Mouse (Mus musculus) brain, adult 2 months (tissue): ENCODE measurements around the gene Cyp2j12.
"Not testable (repeated sequence)": the region's sequence is repeated elsewhere in the genome, so short reads cannot be mapped to it uniquely, and the experiment has no call there.

Experiments used
- DNase-seq: peaks from one replicate; pipeline ENCODE4 v3.0.0; 2011; ENCODE audit warnings: low read depth, low spot score

Cyp2j12 gene

GRCm38 (mm10) chr4:96140732-96141467, at the start of gene Cyp2j12:
Cyp2j12 (minus strand) TSS chr4:96141152.
- peak; percentile 43 for DNase-seq

GRCm38 (mm10) chr4:96189321-96189720, 48.4 kb upstream of the Cyp2j12 start:
- DNase-seq: not testable (repeated sequence)

GRCm38 (mm10) chr4:96188671-96189070, 47.7 kb upstream of the Cyp2j12 start:
- not testable (repeated sequence) for DNase-seq

- DNase-seq: not testable (repeated sequence)
These were observed 47.2 kb upstream of the Cyp2j12 start for GRCm38 (mm10) chr4:96188146-96188545.

- not testable (repeated sequence) for DNase-seq
These were observed 43.8 kb upstream of the Cyp2j12 start for GRCm38 (mm10) chr4:96184716-96185115.

- peak; percentile 8 for DNase-seq
These were observed 21.9 kb upstream of the Cyp2j12 start for GRCm38 (mm10) chr4:96162839-96163238.

DNA sequence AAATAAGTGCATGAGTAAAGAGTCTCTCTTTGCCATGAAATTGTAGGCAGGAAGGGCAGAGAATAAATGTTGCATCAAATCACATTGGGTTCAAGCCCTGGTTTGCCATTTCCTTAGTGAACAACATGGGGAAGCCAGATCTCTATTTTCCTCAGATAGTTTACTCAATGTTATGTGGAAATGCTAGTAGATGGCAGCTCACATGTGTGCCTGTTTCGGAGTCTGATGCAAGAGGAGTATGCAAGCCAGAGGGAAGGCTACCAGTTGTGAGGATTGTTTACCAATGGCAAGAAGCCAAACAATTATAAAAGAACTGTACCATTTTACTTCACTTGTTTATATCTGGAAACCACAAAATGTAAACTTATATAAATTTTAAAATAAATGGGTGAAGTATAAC, 20.6 kb upstream of the Cyp2j12 start:
- DNase-seq: no peak

- no peak for DNase-seq
These were observed 1.7 kb downstream of the Cyp2j12 start for GRCm38 (mm10) chr4:96139226-96139625.

- DNase-seq: peak; percentile 81
These were observed 6.7 kb downstream of the Cyp2j12 start for GRCm38 (mm10) chr4:96134246-96134645.

- DNase-seq: peak; percentile 41
These were observed 44.1 kb downstream of the Cyp2j12 start for GRCm38 (mm10) chr4:96096841-96097240.

GRCm38 (mm10) chr4:96091869-96092268, 49.1 kb downstream of the Cyp2j12 start:
- peak; percentile 4 for DNase-seq

DNA sequence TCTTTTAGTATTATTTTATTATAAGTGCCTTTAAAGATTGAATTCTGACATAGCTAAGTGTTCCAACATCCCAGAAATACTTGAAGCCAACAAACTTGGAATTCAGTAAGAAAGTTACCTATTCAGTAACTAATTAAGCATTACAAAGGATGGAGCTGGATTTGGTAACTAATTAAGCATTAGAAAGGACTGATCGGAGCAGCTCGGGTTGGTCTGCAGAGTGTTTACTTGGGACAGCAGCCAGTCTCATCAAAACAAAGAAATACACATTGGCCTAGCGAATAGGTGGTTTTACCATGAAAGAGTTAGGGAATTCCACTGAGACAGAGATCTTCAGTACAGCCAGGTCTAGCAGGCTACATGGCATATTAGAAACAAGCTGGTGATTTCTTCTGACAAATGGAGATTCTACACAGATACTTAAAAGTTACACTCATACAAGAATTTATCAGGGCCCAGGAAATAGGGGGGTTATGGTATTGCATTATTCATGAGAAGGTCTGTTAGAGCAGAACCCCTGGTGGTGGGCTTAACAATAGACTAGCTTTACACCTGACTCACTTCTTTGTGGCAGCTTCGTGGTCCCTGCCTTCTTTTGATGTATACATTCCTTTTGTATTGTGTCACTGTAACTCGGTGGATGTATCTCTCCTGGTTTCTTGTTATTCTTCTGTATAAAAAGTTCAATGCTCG, 51.5 kb downstream of the Cyp2j12 start:
- DNase-seq: not testable (repeated sequence)

DNA sequence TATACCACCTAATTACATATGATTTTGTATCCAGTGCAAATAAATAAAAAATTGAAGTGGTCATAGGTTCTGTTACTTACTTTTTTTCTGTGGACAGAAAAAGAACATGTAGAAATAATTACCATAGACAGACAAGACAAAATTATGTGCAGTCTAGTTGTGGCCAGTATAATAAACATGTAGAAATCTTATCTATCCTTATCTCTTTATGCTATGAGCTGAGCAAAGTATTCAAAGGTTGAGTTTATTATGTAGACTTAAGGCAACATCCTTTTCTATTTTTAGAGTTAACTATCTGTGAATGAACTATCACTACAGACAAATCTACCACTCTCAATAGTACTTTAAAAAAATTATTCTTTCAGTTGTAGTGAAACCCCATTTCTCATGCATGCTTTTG, 62.6 kb downstream of the Cyp2j12 start:
- DNase-seq: no peak

DNA sequence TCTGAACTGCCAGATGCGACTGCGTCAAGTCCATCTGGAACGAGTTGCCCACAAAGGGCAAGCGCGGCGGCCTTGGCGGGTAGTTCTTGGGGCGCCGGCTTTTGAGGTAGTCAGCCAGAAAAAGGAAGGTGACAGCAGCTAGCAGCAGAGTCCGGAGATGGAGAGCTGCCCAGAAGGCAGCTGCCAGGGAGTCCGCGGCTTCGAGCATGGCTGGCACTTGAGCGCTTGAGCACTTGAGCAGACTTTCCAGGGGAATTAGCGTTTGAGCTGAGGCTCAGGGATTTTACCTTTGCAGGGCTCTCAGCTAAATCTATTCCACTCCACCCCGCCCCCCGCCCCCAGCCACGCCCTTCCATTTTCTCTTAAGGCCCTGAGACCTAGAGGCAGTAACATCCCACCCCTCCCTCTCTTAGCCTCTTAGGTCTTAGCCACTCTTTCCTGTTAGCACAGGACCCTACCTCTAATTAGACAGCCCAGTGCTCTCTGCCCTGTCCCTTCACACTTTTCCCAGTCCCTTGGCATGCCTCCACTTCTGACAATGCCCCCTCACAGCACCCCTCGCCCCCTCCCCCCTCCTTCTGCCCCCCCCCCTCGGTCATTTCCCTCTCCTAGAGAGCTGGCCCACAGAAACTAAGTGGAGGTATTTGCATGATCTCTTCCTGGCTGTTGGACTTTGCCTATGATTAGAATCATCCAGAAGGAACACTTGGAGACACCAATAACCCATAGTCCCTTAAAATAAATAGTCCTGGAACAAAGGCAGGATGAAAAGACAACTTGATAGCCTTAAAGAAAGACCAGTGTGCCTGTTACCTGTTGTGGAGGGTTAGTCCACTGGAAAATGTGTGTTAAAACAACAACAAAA, 63.5 kb downstream of the Cyp2j12 start, which contains the start of gene Cyp2j13:
Gene Cyp2j13, minus strand, starts transcription at position 286 of the 865 bp plus-strand sequence.
- peak; percentile 79 for DNase-seq

GRCm38 (mm10) chr4:96062045-96062444, 78.9 kb downstream of the Cyp2j12 start:
- DNase-seq: no peak

DNA sequence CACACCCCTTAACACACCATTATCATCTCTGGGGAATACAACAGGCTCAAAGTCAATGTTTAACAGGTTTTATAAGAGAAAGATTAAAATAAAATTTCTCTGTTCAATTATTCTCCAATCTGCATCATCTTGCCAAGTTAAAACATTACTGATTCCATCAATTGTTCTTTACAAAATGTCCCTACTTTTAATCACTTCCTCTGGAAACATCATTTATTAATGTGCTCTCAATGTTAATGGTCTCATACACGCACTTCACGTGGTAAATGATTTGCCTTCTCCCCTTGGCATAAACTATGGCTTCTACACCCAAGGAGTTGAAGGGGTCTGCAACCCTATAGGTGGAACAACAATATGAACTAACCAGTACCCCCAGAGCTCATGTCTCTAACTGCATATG, 80.8 kb downstream of the Cyp2j12 start:
- no peak for DNase-seq
